Mouse (Mus musculus): ENCODE data around the gene Gm10053. TPM values are rescaled to one million over a fixed set of nuclear protein-coding genes. Genes with fewer than 3 reads are reported as not detected.
A peak's percentile ranks its signal among the peaks of the same experiment; 100 is the strongest.

Gm10053 gene
- total RNA-seq, 2 experiments from 2014 or later, result 185 to 197 TPM

DNA sequence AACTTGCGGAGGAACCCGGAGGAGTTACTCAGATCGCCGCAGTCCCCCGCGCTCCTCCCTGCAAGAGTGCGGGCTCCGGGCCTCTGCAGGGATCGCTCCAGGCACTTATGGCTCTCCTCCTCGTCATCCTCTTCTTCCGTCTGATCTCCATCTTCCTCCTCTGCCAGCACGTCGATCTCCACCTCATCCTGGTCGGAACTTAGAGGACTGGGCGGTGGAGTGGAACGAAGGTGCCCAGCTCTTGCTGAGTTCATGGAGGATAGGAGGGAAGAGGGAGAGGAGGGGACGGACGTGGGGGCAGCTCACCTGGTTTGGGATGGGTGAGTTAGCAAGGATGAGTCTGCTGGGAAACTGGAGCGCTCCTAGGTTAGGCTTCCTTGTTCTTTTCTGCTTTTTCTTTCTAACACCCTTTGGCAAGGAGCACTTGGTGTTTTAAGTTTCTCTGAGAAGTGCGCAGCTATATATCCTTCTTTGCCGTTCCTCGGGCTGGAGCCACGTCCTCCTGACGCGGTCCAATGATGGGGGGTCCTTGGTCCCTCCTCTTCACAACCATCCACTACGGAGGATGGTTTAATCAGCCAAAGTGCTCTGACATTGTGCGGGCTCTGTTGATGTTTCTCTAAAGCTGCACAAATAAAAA lies 25.2 kb downstream of the Gm10053 start, which contains the start of gene Foxd4:
Gene Foxd4, minus strand, starts transcription at position 617 of the 640 bp plus-strand sequence.
- intact Hi-C loops (cut with DNase I), result no loop called here
- Histone ChIP-seq H3K27ac (no peak within 1 kb of the TSS), H3K4me3 (peak within 1 kb of the TSS; percentile 11)
- DNase-seq (ENCODE audit: extremely low spot score in 1 of 2, low spot score in 2 of 2), result no peak
- no peak for TF ChIP-seq CTCF (IDR thresholded peaks at IDR 0.05)

DNA sequence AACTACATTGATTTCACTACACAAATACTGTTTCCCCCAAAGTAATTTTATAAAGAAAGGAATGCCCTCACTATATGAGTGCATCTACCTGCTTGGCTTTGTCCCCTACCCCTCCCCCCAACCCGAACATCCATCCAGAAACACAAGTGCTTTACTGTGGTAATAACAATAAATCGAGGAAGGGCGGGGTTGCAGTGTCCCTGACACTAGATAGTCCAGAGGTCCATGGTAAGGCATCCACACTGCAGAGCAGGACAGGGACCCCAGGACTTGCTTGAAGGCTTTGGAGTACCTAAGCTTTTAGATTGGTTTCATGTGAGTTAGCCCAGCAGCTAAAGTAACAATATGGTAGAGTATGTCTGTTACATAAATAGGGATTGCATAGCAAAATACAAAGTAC lies 26.2 kb downstream of the Gm10053 start:
- no peak for DNase-seq (ENCODE audit: extremely low spot score in 1 of 2, low spot score in 2 of 2)
- H3K27ac ChIP-seq, result no peak overlapping the region
- H3K4me3 ChIP-seq, result no peak overlapping the region
- intact Hi-C loops (cut with DNase I), result no loop called here
- TF ChIP-seq CTCF (IDR thresholded peaks at IDR 0.05), result no peak

GRCm38 (mm10) chr19:24902256-24902655 lies 26.8 kb downstream of the Gm10053 start:
- intact Hi-C loops (cut with DNase I), result no loop called here
- no peak overlapping the region for H3K4me3 ChIP-seq
- DNase-seq (ENCODE audit: extremely low spot score in 1 of 2, low spot score in 2 of 2), result no peak
- TF ChIP-seq CTCF (IDR thresholded peaks at IDR 0.05), result no peak
- H3K27ac ChIP-seq, result no peak overlapping the region

- no peak for TF ChIP-seq CTCF (IDR thresholded peaks at IDR 0.05)
- H3K4me3 ChIP-seq, result no peak overlapping the region
- no peak for DNase-seq (ENCODE audit: extremely low spot score in 1 of 2, low spot score in 2 of 2)
- intact Hi-C loops (cut with DNase I), result no loop called here
- no peak overlapping the region for H3K27ac ChIP-seq
Measured at GRCm38 (mm10) chr19:24902821-24903220, 27.3 kb downstream of the Gm10053 start.

DNA sequence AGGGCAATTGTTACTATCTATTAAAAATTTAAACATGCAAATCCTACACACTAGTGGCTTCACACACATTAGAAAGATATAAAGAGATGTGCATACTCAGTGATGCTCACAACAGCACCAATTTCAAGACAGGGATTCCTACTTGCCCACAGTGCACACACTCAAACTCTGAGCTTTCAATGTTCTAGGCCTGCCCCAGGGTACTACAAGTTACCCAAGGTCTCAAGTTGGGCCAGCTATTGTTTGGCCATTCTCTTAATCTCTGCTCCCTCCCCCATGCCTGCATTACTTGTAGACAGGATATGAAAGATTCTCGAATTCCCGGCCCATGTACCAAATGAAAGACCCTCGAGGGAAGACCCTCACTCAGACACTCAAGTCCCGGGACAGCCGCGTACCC lies 32.2 kb downstream of the Gm10053 start:
- H3K4me3 ChIP-seq, result no peak overlapping the region
- no peak for TF ChIP-seq CTCF (IDR thresholded peaks at IDR 0.05)
- H3K27ac ChIP-seq, result no peak overlapping the region
- no peak for DNase-seq (ENCODE audit: extremely low spot score in 1 of 2, low spot score in 2 of 2)
- intact Hi-C loops (cut with DNase I), result no loop called here

DNA sequence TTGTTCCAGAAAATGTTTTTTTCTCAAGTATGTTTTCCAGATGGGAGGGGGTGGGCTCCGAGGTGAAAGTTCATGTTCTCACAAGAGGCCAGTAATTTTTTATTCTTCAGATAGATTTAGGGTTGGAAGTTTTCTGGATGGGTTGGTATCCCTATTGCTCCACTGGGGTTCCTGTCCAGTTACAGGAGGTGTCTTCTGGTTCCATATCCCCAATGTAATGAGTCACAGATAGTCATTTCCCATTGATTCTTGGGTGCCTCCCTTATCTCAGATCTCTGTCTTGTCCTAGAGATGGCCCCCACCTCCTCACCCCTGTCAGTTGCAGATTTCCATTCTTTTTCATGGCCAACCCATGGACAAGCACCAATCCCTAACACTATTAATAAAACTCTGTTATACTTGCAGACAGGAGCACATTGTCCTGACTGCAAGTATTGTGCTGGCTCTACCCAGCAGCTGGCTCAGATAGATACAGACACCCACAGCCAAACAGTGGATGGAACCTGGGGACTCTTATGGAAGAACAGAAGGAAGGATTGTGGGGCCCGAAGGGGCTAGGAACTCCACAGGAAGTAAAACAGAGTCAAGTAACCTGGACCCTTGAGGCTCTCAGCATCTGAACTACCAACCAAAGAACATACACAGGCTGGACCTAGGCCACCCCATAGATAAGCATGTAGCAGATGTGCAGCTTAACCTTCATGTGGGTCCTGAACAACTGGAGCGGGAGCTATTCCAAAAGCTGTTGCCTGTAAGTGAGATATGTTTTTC lies 33.1 kb downstream of the Gm10053 start:
- DNase-seq (ENCODE audit: extremely low spot score in 1 of 2, low spot score in 2 of 2), result no peak
- H3K27ac ChIP-seq, result no peak overlapping the region
- TF ChIP-seq CTCF (IDR thresholded peaks at IDR 0.05), result no peak
- no peak overlapping the region for H3K4me3 ChIP-seq
- intact Hi-C loops (cut with DNase I), result no loop called here

DNA sequence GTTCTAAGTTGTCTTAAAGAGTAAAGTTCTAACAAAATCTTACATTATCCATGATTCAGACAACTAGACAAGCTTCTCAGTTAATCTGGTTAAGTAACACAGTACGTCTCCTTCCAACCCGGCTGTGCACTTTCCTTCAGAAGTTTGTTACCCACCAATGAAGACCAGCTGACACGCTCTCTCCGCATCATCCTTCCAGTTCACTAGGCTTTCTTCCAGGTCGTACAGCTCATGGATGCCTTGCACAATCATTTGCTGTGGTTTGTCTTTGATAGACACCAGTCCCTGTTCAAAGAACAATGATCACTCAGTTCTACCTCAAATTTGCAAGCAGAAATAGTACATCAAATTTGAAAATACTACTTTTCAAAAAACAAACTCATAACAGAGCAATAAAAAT lies 45.4 kb downstream of the Gm10053 start:
- intact Hi-C loops (cut with DNase I), result no loop called here

More for the DNA sequence above, 45.4 kb downstream of the Gm10053 start:
- no peak for TF ChIP-seq CTCF (IDR thresholded peaks at IDR 0.05)
- H3K4me3 ChIP-seq, result no peak overlapping the region
- DNase-seq (ENCODE audit: extremely low spot score in 1 of 2, low spot score in 2 of 2), result no peak
- no peak overlapping the region for H3K27ac ChIP-seq

Other genes starting within 250 kb of the Gm10053 start
- under 1 TPM; 0.23 to 0.72 TPM for gene Tmem252, start 201.7 kb upstream of the Gm10053 start, total RNA-seq (2021)
- gene Pgm5, start 13.8 kb upstream of the Gm10053 start, total RNA-seq (2021), result 1 to 10 TPM; 6.2 to 6.3 TPM
- not detected for gene Foxd4, start 25.5 kb downstream of the Gm10053 start, total RNA-seq (2021)
- gene Cbwd1, start 85.9 kb downstream of the Gm10053 start, total RNA-seq (2021), result 10 to 100 TPM; 12.4 to 16.2 TPM
- 1 to 10 TPM; 3.5 to 4.6 TPM for gene Dock8, start 123.8 kb downstream of the Gm10053 start, total RNA-seq (2021)